Mouse (Mus musculus): ENCODE results near the gene Slc17a9.
"Not testable (repeated sequence)": the region's sequence is repeated elsewhere in the genome, so short reads cannot be mapped to it uniquely, and the experiment has no call there.

Slc17a9 gene

DNA sequence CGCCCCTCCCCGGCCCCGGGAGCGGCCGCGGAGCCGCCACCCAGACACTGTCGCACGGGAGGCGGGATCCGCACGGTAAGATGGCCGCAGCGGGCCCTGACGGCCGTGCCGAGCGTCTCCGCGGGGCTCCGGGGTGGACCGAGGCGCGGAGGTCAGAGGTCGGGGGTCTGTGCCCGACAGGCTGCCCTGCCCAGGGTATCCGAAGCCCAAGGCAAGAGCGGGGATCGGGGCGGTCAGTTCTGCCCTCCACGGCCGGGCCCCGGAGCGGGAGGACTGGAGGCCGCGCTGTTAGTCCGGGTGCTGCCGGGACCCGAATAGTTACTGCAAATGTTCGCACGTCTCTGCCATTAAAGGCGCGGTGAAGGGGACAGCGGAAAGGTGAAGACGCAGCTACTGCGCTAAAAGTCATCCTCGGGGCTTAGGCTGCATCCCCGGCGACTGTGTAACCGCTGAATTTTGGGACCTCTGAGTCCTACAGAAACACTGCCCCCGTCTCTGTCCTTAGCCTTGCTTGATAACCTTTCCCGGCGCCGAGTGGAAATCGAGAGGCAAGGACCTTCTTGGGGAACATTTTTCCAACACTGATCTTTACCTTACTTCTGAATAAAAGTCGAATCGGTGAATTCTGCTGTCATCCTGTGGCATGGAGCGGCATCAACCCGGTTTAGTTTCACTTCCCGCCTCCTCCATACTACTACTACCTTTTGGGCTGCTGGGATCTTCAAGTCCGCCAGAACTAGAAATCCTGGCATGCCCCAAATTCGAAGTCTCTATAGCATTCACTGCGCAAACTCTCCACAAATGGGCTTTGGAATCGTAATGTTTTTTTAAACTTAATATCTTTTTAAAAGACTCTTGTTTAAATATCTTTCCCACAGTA lies 14.5 kb upstream of the Slc17a9 start:
- DNase-seq: no peak

DNA sequence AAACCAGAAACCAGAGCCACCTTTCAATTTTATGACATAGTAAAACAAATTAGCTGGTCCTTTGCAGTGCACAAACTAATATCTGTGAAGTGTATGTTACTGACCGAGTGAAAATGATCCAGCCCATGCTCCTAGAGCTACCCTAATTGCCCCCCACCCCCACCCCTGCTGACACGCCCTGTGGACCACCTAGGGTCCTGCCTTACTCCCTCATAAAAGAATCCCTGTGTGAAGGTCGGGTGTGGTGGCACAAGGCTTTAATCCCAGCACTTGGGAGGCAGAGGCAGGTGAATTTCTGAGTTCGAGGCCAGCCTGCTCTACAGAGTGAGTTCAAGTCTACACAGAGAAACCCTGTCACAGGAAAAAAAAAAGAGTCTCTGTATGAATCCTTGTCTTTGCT lies 13.5 kb upstream of the Slc17a9 start:
- DNase-seq: no peak

DNA sequence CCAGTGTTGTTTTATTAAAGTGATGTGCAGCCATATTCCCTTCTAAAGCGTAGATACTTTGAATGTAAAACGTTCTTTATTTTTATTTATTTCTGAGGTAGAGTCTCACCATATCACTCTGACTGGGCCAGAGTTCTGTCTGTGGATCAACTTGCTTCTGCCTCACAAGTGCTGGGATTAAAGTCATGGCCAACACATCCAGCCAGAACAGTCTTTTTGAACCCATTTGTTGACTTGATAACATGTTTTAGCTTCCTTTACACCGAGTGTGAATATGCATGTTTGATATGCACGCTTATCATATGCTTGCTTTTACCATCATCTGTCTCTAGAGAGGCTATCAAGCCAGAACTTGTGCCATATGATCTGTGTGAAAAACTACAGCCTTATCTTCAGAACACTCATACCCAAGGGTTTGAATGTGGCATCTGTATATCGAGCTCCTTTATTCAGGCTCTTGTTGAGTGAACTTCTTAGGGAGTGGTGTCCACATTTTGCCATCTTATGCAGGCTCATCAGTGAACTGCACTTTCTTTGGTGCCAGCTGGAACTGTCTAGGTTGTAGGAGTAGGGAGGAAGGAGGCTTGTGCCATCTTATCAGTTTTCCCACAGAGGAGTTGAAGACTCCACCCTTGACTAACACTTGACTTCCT lies 12.9 kb upstream of the Slc17a9 start:
- DNase-seq: no peak

DNA sequence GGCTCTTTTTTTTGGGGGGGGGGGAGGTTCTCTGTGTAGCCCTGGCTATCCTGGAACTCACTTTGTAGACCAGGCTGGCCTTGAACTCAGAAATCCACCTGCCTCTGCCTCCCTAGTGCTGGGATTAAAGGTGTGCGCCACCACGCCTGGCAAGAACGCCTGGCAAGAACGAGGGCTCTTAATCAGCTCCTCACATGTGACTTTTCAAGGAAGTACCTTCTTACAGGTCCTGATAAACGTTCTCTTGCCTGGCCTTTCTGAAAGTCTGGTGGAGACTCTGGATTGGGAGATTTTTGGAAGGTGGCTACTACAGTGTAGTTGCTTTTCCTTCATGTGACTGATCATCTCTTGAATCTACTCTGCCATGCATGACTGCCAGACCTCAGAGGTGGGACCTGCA lies 2.3 kb upstream of the Slc17a9 start:
- not testable (repeated sequence) for DNase-seq

DNA sequence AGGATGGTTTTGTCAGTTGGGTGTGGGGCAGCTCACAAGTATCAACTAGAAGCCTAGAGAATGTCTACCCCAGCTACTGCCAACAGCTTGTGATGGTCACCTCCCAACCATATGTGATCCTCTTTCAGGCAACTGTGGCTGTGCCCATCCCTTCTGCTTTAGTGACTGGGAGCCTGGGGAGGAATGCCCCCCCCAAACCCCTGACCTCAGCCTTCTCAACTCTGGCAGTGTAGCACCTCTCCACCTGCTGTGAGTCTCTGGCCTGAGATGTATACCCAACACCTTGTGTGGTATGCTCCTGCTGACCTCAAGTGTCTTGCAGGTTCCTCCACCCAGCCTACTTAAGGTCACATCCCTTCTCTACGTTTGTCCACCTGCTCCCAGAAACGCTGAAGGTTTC lies 1.2 kb upstream of the Slc17a9 start:
- no peak for DNase-seq

DNA sequence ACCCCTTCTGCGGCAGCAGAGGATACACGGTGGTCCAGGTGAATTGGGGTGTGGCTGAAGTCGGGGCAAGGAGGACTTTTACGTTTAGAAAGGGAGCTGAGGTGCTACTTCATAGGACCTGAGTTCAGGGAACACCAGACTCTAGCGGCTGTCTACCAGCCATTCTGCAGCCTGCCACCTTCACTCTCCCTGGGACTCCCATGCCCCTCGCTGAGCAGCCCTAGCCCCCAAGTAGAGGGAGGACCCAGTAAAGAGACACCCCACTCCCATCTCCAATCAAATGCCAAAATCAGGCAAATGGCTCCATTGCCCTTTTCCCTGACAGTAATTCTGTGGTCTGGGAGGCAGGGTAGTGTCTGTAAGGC lies 333 bp downstream of the Slc17a9 start:
- no peak for DNase-seq

DNA sequence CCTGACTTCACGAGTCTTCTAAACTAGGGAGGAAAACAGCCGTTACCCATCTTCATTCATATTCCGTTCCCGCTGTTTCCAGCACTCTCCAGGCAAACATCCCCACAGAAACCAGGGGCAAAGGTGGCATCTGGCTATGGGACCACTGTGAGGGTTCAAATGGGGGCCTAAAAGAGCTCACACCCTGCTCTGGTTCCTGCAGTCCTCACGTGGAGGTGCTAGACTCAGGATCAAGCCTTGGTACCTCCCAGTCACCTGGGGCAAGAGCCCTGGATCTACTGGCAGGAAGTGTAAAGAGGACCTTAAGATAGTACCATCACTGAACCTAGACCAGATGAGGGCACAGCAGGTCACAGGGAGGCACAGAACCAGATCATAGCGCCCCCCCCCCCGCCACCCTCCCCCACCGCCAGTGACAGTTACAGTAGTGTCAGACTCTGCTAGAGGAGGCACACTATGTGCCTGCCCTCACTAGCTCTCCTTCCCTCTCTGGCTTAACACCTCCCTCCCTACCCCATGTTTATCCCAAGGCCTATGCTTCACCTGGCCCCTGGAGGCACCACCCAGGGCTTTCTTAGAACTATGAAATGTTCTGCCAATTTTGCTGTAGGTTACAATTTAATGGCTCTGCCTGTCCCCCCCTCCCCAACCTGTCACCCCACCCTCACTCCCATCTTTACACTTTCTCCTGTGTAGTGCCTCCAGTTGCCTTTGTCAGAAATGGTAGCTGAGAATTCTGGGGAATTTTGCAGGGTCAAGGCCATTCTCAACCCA lies 980 bp downstream of the Slc17a9 start:
- no peak for DNase-seq

DNA sequence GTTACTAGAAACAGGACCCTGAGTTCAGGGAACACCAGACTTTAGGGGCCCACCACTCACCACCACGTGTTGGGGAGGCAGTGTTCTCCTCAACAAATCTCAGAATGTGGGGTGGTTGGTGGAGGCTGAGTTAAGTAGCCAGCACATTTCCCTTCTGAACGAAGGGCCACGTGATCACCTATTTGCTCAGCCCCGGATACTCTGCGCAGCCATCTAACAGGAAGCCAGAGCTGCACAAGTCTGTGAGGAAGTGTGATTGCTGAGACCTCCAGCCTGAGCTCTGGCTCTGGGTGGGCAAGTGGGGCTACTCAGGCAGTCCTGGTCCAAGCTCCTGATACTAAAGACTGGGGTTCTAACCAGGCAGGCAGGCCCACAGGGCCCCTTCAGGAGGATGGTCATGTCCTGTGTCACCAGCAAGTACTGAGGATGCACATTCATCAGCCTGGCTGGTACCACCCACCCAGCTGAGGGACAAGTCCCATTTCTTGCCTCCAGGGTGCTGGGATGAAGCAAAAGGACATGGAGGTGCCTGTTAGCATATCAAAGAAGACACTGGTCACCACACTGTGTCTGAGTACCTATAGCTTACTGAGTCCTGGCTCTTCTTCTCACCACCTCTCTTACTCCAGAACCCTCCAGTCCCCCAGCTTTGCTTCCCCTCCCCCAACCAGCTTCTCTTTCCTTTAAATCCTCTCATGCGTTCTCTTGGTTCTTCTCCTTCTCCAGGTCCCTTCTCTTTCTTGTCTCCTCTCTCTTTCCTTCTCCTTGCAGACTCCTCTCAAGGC lies 1.8 kb downstream of the Slc17a9 start:
- no peak for DNase-seq

DNA sequence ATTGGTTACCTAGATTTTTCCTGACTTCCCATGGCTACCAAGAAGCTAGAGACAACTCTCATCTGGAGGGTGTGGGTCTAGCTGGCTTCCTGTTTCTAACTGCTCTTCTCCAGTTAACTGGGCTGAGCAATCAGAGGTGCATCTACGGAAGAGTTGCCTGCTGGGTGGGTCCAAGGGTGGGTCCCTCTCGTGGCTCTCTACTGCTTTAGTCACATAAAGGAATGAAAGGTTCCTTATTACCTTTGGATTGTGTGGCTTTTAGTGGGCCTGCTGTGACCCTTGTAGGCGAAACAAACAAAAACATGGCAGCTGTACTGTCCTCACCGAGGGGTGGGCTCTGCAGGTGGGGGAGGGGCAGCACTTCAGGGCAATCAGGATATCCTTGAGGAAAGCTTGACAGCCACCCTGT lies 2.6 kb downstream of the Slc17a9 start:
- no peak for DNase-seq

DNA sequence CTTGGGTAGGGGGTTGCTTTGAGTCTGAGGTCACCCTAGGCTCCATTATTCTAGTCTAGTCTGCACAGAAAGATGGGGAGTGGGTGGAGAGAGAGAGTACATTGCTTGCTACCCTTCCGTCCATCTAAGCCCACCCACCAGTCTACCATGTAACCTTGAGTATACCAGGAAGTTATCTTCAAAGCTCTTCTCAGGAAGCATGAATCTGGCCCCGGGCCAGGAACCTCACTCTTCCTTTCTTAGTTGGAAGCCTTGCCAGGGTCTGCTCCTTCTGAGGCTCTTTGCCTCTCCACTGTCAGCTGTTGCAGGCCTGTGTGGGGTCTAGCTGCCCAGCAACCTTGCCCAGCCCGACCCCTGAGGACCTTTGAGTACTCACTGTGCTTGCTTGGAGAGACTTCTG lies 6.0 kb downstream of the Slc17a9 start:
- peak in 1 of 2 experiments; percentile 36 for DNase-seq

DNA sequence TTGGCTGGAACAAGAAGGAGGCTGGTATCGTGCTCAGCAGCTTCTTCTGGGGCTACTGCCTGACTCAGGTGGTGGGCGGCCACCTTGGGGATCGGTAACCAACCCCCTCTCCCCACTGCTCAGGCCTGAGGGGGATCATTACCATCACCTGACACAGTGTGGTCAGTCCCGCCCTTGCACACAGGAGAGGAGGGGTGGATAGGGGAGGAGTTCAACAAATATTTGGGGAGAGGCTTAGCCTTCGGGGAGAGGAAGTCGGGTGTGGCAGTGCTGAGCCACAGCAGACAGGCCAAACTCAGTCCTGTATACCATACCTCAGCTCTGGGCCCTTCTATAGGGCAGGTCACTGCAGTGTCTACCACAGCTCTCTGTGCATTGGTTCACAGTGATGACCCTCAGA lies 6.9 kb downstream of the Slc17a9 start:
- no peak for DNase-seq

DNA sequence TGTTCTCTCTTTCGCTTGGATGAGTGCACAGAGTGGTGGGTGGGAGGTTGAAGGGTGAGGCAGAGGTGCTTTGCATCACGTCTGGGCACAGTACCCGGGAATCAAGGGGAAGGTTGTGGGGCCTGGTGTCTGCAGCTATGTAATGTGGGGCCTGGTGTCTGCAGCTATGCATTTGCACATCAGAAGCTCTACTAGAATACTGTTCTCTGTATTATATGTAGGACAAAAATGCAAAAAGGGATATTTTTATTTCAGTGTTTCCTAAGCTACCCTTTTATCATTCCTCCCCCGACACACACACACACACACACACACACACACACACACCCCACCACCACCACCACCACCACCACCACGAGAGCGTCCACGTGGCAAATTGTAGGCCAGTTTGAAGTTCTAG lies 10.2 kb downstream of the Slc17a9 start:
- no peak for DNase-seq

DNA sequence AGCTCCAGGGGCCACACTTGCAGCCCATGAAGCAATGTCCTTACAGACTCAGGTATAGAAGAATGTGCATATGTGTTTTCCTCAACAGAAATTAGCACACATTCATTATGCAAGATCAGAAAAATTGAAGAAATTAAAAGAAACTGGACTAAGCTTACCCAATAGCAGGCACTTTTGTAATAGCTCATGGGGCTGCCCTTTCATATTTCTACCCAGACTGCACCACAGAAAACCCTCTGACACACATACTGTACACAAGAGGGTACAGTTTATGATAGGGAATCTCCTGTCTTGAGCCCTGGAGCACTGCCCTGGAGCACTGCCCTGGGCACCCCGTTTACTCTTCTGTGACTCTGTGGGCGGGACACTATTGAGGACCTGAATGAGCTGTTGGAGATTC lies 12.9 kb downstream of the Slc17a9 start:
- DNase-seq: no peak

DNA sequence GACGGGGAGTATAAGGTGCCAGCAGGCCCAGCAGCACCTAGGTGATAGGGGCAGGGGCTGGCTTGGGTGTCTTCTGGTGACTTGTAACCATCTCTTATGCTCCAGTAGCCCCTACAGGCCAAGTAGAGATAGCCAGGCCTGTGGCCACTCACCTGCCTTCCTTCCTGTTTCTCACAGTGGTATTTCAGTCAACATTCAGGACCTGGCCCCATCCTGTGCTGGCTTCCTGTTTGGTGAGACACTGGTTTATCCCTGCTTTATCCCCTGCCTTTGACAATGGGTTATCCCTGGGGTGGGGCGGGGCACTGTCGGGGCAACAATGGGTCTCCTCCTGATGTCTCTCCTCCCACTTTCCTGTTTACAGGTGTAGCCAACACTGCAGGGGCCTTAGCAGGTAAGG lies 15.3 kb downstream of the Slc17a9 start:
- no peak for DNase-seq

DNA sequence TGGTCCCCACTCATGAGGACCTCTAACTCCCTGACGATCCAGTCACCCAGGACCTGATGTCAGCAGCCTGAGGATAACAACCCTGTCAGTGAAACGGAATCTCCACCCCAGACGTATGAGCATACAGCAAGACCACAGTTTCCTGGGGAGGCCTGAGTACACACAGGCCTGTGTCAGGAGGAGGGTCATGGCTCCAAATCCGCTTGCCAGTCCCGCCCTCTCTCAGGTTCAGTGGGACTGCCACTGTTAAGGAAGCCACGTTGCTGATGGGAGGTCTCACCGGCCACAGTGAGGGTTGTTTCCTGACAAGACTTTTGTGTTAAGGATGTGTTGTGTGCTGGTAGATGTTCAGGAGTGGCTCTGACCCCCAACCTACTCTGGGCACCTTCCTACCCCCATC lies 16.4 kb downstream of the Slc17a9 start:
- no peak for DNase-seq

DNA sequence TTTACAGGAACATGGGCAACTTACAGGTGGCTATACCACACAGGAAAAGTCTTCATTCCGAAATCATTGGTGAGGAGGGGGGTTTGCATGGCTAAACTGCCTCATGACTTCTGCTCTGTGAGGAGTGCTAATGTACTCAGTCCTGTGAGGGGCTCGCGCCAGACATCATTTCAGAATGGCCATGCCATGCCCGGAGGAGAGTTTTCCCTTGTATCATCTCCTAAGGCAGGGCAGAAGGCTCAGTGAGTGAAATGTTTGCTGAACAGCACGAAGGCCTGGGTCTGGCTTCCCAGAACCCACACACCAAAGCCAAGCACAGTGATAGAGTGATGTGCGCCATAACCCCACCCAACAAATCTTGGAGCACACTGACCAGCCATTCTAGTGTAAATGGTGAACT lies 17.8 kb downstream of the Slc17a9 start:
- no peak for DNase-seq

DNA sequence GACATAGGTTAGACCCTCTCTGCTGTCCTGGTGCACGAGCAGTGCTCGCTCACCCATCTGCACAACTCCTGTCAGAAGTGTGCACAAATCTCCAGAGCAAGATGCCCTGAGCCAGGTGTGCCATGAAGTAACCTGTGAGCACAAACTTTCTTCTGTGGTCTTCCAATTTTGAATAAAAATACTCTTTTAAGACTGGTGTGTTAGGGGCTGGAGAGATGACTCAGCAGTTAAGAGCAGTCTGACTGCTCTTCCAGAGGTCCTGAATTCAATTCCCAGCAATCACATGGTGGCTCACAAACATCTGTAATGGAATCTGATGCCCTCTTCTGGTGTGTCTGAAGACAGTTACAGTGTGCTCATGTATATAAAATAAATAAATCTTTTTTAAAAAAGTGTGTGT lies 18.3 kb downstream of the Slc17a9 start:
- no peak for DNase-seq

DNA sequence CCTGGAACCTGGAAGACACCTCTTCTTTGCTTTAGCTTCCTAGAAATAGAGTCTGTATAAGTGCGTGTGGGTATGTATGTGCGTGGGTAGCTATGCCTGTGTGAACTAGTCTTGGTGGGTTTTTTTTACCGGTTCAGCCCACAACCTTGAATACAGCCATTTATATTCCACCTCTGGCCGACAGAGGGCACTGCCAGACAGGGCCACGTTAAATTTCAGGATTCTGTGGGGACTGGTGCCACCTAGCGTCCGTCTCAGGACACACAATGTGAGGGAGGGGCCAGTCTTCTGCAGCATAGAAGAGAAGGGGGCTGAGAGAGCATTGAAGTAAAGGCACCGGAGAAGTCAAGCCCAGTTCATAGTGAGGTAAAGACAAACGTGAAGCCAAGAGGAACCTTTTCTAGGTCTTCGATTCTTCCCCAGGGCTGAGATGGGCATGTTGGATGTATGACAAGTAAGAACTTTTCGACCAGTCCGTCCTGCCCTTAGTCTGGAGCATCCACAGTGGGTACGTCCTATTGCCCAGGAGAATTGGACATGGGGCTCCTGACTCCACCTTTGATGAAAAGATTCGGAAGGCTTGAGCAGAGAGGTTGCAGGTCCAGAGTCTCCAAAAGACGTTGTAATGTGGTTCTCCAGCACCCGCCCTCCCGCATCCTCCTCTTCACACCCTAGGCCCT lies 20.3 kb downstream of the Slc17a9 start:
- DNase-seq: peak; percentile 83 to 92

DNA sequence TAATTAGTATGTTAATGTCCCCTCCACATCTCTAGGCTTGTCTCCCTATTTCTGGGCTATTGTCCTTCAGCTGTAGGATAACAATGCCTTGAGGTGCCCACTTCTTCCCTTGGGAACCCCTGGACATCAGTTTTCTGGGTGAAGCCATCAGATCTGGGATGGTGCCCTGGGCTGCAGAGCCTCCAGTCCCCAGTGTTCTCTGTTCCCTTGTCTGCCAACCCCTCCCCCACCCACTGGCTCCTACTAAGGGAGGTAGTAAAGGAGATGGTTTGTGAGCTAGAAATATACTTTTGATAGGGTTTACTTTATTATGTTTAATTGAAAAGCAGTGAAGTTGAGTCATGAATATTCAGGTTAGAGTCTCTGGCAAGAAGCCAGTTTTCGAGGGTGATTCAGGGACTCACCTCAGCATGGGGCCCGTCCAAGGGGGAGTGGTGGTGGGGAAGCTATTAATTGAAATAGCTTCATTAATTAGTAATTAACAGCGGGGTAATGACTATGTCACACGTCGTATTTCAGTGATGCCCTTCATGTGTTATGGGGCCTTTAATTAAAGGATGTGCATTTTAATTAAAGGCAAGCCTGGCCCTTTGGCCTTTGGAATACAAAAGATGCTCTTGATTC lies 21.6 kb downstream of the Slc17a9 start:
- DNase-seq: peak in 1 of 2 experiments; percentile 15

DNA sequence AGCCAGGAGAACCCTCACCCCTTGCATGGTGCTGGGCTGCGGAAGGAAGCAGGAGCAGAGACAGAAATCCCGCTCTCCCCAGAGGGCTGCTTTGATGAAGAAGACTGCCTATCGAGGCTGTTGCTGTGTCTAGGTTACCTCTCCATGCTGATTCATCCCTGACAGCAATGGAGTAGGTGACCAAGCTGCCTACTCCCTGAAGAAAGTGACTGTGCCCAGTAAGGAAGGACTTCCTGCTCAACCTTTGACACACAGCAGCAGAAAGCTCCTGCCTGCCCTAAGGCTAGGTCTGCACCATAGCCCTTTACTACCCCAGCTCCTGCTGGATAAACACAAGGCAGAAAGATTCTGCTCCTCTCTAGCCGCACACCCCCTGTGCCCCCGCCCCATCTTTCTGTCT lies 23.8 kb downstream of the Slc17a9 start:
- no peak for DNase-seq

DNA sequence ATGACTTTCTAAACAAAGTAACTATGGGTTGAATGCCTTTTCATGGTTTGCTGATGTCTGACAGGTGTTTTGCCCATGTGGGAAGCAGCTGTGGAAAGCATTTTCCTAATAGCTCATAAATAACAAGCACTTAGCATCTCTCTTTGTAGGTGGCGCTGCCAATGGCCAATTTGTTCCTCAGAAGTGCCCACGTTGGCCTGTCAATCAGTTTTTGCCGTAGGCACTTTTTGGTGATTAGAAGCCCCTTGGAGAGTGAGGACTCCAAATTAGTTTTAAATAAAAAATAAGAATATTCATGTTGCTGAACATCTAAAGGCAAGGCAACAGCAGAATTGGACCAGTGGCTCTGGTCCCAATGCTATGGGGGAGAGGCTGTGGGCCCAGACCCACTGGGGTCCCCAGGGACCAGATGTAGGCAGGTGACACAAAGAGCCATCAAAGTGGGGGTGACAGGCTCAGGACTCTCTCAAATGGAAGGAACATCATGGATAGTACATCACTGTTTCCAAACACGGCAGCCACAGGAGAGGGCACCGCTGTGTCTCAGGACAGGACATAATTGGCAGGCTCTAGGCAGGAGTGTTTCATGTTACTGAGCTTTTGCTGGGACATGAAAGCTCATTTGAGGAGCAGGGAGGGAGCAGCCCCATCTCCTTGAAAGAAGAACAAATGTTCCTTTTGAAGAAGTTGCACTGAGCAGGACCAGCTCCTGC lies 30.1 kb downstream of the Slc17a9 start:
- no peak for DNase-seq

Data from kidney, postnatal 36 days (tissue).